Mouse (Mus musculus): Measurements from ENCODE around the gene Olfr703. TPM values are rescaled to one million over a fixed set of nuclear protein-coding genes. Genes with fewer than 3 reads are reported as not detected.

Gene Olfr703
- total RNA-seq (2021): not detected
- long read RNA-seq, experiment 1: 0 reads
- long read RNA-seq, experiment 2: 0 reads

DNA sequence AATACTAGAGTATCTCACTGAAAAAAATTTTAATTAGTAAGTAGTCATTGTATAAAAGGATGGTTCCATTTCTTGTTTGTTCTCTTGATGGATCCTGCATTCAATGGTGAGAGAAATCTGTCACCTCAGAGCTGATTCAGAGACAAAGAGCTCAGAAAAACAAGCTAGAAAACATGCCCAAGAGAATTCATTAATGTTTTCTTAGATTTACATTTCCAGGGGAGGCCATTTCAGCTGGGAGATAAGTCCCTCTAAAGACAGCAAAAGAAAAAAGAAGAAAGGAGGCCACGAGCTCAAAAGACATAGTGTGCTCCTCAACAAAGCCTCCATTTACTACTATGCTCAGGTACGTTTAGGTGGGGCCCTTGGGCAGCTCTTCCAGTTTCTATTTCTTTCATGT, at the start of gene Olfr703:
TSS of gene Olfr703 (plus strand) at position 301 of the 400 bp plus-strand sequence.
- intact Hi-C loops (cut with DNase I; ENCODE audit: low total_unique reads): no loop called here
- DNase-seq: no peak

DNA sequence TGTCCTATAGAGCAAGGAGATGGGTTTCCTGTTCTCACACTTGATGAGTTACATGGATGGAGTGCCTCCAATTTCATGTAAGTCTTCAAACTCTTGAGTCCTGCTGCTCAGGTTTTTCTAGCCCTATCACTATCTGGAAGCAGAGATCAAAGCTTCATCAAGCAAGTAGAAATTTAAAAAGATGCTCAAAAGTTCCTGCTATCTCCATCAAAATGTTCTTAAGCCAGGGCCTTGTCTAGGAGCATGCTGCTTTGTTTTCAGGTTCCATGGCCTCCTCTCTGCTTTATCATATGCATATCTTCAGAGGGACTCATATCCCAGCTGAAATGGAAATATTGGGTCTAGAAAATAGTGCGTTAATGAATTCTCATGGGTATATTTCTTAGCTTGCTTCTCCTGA, 34.4 kb upstream of the Olfr703 start, which contains the start of gene Olfr700:
TSS of gene Olfr700 (minus strand) at position 101 of the 400 bp plus-strand sequence.
- intact Hi-C loops (cut with DNase I; ENCODE audit: low total_unique reads): no loop called here
- DNase-seq: no peak

DNA sequence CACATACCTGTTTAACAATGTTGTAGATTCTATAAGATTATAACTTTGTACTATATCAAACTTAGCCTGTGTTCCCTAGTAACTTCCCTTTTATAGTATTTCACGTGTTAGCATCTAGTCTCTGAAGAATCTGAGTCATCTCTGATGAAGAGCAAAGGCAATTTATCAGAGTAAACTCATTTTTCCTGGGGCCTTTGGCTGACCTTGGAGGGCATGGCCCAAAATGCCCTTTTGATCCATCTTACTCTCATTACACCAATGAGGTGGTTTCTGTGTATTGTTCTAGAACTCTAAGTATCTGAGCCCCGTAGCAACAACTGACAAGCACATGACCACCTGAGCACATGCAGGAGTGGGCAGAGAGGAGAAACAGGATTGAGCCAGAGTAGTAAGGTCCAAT, 29.3 kb upstream of the Olfr703 start, which contains the start of gene Olfr701:
TSS of gene Olfr701 (plus strand) at position 301 of the 400 bp plus-strand sequence.
- intact Hi-C loops (cut with DNase I; ENCODE audit: low total_unique reads): no loop called here
- no peak for DNase-seq

DNA sequence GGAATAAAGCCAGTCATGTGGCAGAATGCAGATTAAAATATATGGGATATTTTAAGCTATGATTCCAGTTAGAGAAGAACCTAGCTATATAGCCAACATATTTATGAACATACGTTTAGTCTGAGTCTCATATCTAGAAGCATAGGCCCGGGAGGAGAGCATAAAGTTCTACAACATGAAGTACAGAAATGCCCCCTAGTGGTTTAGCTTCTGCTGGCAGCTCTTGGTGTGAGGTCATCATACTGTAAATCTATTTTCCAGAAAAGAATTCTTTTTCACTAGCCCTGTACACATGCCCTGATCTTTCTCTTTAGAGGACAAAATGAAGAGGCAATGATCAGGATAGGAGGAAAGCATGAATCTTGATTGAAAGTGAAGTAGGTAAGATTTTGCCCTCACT, 27.4 kb upstream of the Olfr703 start:
- DNase-seq: no peak
- intact Hi-C loops (cut with DNase I; ENCODE audit: low total_unique reads): no loop called here

DNA sequence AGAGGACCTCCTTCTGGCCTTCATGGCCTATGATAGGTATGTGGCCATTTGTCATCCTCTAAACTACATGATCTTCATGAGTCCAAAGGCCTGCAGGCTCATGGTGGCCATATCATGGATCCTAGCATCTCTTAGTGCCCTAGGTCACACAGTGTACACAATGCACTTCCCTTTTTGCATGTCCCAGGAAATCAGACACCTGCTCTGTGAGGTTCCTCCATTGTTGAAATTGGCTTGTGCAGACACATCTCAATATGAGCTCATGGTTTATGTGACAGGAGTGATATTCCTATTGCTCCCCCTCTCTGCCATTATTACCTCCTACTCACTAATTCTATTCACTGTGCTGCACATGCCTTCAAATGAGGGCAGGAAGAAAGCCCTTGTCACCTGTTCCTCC, 24.7 kb upstream of the Olfr703 start:
- DNase-seq: no peak
- intact Hi-C loops (cut with DNase I; ENCODE audit: low total_unique reads): no loop called here

DNA sequence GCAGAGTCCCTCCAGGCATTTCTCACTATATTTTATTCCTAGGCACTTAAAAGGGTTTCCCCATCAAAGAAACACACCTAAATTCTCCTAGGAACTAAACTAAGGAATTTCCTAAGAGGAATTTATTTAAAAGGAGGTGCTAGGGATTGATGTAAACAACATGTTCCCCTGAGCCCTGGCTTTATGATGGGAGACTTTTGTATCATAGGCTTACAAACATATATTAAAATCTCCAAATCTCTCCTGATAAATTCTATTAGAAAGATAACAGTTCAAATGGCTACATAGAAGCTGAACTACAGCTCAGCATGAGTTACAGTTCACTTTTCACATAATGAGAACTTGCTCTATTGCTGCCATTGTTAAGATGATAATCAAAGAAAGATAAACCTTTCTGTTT, 9.4 kb upstream of the Olfr703 start, which contains the start of gene Olfr702:
TSS of gene Olfr702 (minus strand) at position 101 of the 400 bp plus-strand sequence.
- DNase-seq: no peak
- intact Hi-C loops (cut with DNase I; ENCODE audit: low total_unique reads): no loop called here

DNA sequence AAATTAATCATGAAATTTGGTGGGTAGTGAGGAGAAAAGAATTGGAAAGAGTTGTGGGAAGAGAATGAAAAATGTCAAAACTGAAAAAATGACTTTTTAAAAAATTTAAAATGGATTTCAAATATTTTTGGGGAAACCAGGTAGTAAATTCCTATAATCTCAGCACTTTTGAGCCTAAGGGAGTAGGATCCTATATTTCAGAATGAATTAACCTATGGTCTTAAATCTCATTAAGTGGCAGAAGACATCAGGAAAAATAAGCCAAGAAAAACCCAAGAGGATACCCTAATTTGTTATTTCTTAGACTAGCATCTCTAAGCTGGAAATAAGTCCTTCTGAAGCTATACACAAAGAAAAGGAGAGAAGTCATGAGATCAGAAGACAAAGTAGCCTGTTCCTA, 19.7 kb downstream of the Olfr703 start, which contains the start of gene Olfr704:
TSS of gene Olfr704 (plus strand) at position 301 of the 400 bp plus-strand sequence.
- intact Hi-C loops (cut with DNase I; ENCODE audit: low total_unique reads): no loop called here
- DNase-seq: no peak

DNA sequence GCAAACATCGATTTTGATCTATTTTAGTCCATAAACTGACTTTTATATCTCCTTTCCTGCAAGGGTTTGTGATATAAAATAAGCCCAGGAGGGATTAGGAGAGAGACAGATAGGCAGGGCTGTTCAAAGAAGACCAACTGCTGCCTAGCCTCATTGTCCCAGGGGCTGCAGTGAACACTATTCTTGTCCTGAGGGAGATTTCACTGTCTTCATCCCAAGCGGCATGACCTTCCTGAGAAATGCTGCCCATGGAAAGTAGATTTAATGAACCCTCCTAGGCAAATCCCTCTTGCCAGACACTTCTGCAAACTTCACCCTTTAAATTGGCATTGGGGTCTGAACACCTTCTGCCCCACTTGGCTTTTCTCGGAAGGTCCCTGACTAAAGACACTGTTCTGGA, 33.6 kb downstream of the Olfr703 start, which contains the start of gene Olfr705:
TSS of gene Olfr705 (minus strand) at position 101 of the 400 bp plus-strand sequence.
- intact Hi-C loops (cut with DNase I; ENCODE audit: low total_unique reads): no loop called here
- DNase-seq: no peak

DNA sequence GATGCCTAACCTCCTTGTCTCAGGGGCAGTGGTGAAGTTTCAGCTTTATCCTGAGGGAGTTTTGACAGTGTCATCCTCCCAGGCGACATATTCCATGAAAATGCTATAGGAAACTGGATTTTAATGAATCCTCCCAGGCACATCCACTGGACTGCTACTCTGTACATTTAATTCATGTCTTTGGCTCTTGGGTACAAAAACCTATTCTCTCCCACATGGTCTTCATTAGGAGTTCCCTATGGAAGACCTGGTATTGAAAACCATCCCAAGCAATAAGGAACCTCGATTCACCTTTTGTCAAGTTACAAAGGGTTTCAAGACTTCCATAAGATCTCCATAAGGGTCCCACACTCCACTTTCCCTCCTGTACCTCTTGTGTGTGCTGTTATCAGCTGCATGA, 44.9 kb downstream of the Olfr703 start, which contains the start of gene Olfr706:
TSS of gene Olfr706 (minus strand) at position 101 of the 400 bp plus-strand sequence.
- intact Hi-C loops (cut with DNase I; ENCODE audit: low total_unique reads): no loop called here
- DNase-seq: no peak

Other genes starting within 250 kb of the Olfr703 start
- gene Olfr693, start 162.8 kb upstream of the Olfr703 start, total RNA-seq (2021): not detected
- not detected for gene Olfr694, start 151.5 kb upstream of the Olfr703 start, total RNA-seq (2021)
- not detected for gene Olfr695, start 127.0 kb upstream of the Olfr703 start, total RNA-seq (2021)
- gene Olfr697, start 100.9 kb upstream of the Olfr703 start, total RNA-seq (2021): not detected
- not detected for gene Olfr698, start 88.0 kb upstream of the Olfr703 start, total RNA-seq (2021)
- gene Olfr699, start 50.2 kb upstream of the Olfr703 start, total RNA-seq (2021): not detected
- not detected for gene Olfr700, start 34.5 kb upstream of the Olfr703 start, total RNA-seq (2021)
- not detected for gene Olfr701, start 29.2 kb upstream of the Olfr703 start, total RNA-seq (2021)
- not detected for gene Olfr702, start 9.5 kb upstream of the Olfr703 start, total RNA-seq (2021)
- not detected for gene Olfr704, start 19.8 kb downstream of the Olfr703 start, total RNA-seq (2021)
- gene Olfr705, start 33.5 kb downstream of the Olfr703 start, total RNA-seq (2021): not detected
- not detected for gene Olfr706, start 44.8 kb downstream of the Olfr703 start, total RNA-seq (2021)
- not detected for gene Olfr707, start 57.9 kb downstream of the Olfr703 start, total RNA-seq (2021)
- not detected for gene Olfr1532-ps1, start 64.6 kb downstream of the Olfr703 start, total RNA-seq (2021)
- under 1 TPM in 1 of 2 experiments, not detected in 1; 0.04 TPM for gene Olfr709-ps1, start 88.9 kb downstream of the Olfr703 start, total RNA-seq (2021)
- not detected for gene Olfr710, start 105.0 kb downstream of the Olfr703 start, total RNA-seq (2021)
- not detected for gene Olfr6, start 120.6 kb downstream of the Olfr703 start, total RNA-seq (2021)
- gene Olfr711, start 132.1 kb downstream of the Olfr703 start, total RNA-seq (2021): not detected
- not detected for gene Olfr2, start 162.7 kb downstream of the Olfr703 start, total RNA-seq (2021)
- gene Olfr713, start 187.8 kb downstream of the Olfr703 start, total RNA-seq (2021): not detected
- not detected for gene Olfr714, start 227.6 kb downstream of the Olfr703 start, total RNA-seq (2021)
- gene Olfr17, start 249.9 kb downstream of the Olfr703 start, total RNA-seq (2021): not detected